Mouse (Mus musculus) gonadal fat pad, adult 2 months (tissue): ENCODE data around the gene Rgr. TPM values are rescaled to one million over a fixed set of nuclear protein-coding genes. Genes with fewer than 3 reads are reported as not detected.
"Not testable (repeated sequence)": the region's sequence is repeated elsewhere in the genome, so short reads cannot be mapped to it uniquely, and the experiment has no call there.

ENCODE experiments used
- DNase-seq: peaks from one replicate; pipeline ENCODE4 v3.0.0-alpha.2; 2012; ENCODE audit warnings: low read depth
- polyA plus RNA-seq: library from polyadenylated mRNA; depleted of rRNA; stranded (reverse); fragments of >200 nt; gene quantifications from 2 replicates; pipeline ENCODE4 v1.2.3, GENCODE M21; 2012; rRNA removed

Rgr gene
- polyA plus RNA-seq, 1 experiment, result 0.08 TPM

- DNase-seq, result not testable (repeated sequence)
These were observed 48.0 kb downstream of the Rgr start for GRCm38 (mm10) chr14:37000780-37001179.

GRCm38 (mm10) chr14:36989784-36990183, 59.0 kb downstream of the Rgr start:
- DNase-seq, result no peak

DNA sequence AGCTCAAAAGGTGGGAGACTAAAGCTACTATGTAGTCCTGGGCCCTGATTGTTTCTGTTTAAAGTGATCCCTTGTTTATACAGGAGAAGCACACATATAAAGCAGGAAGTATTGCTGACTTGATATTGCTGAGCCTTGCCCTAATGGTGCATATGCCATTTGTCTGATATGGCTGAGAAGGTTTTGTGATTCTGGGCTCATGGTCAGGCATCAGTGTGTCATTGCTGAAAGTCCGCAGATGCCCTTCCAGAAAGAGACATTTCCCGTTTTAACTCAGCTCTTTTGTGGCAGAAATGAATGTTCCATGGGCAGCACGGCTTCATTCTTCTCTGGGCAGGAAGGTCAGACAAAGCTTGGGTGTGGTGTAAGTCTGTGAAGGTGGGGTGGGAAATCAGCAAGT, 63.1 kb downstream of the Rgr start:
- DNase-seq, result no peak

Other genes with a start within 250 kb of the Rgr start
- 27.2 and 45.1 TPM in 2 replicates for gene Ccser2, start 80.2 kb downstream of the Rgr start, polyA plus RNA-seq
- 0.03 TPM in 1 of 2 replicates, not detected in the other for gene Lrit1, start 5.9 kb upstream of the Rgr start, polyA plus RNA-seq
- not detected in 2 replicates for gene Lrit2, start 19.0 kb upstream of the Rgr start, polyA plus RNA-seq
- gene Cdhr1, start 49.4 kb upstream of the Rgr start, polyA plus RNA-seq, result 0.05 and 0.09 TPM in 2 replicates
- 0.85 TPM in 1 of 2 replicates, not detected in the other for gene 2610528A11Rik, start 65.1 kb upstream of the Rgr start, polyA plus RNA-seq
- gene Ghitm, start 86.3 kb upstream of the Rgr start, polyA plus RNA-seq, result 175 and 198 TPM in 2 replicates